Mouse (Mus musculus) retina, postnatal 7 days (tissue): Measurements from ENCODE around the gene Trip4.

Source experiments
- DNase-seq: peaks from one replicate; pipeline ENCODE4 v3.0.0-alpha.2; 2012; ENCODE audit warnings: low read depth, low spot score

The Trip4 gene

GRCm38 (mm10) chr9:65834628-65835354 lies 73.8 kb downstream of the Trip4 start:
- DNase-seq: no peak

- no peak for DNase-seq
Measured at GRCm38 (mm10) chr9:65833640-65834039, 75.0 kb downstream of the Trip4 start.

GRCm38 (mm10) chr9:65833230-65833629 lies 75.4 kb downstream of the Trip4 start:
- DNase-seq: no peak

GRCm38 (mm10) chr9:65832041-65832440 lies 76.6 kb downstream of the Trip4 start:
- DNase-seq: no peak

DNA sequence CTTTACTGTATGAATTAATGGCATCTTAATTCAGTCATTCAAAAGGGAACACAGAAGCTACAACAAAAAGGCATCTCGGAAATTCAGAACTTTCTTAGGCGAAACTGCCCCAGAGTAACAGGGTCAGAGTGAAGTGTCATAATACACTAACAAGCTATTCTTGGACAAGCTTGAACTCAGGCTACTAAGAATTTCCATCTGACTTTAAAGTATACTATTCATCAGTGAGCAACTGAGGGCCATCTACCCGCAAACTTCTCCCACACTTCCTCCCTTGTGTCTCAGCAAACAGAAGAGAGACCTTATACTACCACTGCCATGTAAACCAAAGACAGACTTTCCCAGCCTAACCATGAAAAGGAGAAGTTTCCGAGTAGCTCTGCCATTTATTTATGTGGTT lies 77.4 kb downstream of the Trip4 start:
- no peak for DNase-seq

DNA sequence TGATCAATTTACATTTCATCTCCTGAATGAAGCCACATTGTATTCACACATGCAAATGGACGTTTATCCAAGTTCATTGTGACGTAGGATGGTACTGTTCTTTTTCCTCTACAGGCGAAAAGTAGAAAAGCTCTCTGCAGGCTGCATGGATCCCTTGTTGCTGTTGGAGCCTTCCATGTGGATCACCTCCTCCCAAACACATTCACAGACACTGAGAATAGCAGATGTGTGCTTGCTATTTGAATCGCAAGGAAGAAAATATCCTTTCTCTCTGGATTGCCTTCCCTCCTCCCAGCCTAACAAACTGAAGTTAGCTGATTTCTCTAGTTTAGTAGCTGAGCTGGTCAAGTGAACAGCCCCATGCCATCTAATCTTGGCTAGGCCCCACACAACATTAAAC lies 78.3 kb downstream of the Trip4 start:
- no peak for DNase-seq

- DNase-seq: no peak
Measured at GRCm38 (mm10) chr9:65829410-65829809, 79.2 kb downstream of the Trip4 start.

GRCm38 (mm10) chr9:65828511-65828910 lies 80.1 kb downstream of the Trip4 start:
- no peak for DNase-seq

GRCm38 (mm10) chr9:65828016-65828403 lies 80.6 kb downstream of the Trip4 start:
- DNase-seq: no peak

DNA sequence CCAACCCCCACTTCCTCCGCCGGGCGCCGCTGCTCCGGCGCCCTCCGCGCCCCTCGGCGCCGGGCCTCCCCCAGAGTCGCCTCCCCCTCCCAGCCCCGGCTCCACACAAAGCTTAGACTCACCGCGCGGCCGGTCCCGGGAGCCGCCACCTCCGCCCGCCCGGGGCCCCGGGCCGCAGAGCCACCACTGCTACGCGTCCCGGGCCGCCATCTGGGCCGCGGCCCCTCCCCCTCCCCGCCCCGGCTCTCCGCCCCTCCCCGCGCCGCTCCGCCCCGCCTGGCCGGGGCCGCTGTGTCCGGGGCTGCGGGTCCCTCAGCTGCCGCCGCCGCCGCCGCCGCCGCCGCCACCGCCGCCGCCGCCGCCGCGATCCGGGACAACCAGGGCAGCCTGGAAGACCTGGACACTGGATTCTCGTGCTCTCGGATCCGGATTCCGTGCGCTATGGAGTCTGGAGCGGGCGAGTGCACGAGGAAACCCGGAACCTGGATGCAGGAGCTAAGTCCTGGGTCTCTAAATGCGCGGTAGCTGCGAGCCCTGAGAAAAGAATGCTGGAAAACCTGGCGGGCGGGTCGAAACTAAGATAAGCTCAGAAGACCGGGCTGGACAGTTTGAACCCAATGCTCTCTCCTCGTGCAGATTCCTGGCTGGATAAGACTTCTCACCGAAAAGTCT lies 81.1 kb downstream of the Trip4 start, which contains the start of gene Zfp609:
Gene Zfp609 (minus strand): TSS at position 221 of the 672 bp plus-strand sequence.
- peak; percentile 97 for DNase-seq

DNA sequence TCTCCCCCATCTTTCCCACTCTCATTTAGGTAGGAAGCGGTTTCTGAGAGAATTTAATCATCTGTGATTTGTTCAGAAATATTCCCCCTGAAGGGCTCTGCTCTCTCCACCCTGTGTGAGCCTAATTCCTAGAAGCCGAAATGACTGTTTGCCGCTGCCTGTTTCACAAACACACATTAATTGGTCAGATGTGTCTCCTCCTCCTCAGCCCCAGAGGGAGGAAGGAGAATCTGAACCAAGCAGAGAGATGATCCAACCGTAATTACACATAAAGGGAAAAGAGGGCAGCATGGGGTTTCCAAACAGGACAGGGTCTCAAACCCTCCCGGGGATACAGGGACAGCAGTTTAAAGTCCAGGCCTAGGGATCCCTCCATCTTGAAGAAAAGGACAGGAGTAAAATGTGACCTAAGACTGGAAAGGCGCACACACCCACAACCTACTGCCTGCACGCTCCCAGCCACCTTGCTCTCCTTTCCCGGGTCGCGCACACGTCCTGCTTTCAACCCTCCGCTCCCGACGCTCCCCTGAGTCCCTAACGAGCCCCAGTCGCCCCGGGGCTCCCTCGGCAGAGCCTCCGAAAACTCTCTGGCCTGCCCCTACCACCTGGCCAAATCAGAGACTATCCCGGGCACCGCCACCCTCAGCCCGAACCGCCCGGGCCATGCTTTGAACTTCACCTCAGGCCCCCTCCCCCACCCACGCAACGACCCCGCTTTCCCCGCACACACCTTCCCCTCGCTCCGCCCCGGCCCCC lies 81.8 kb downstream of the Trip4 start:
- no peak for DNase-seq

DNA sequence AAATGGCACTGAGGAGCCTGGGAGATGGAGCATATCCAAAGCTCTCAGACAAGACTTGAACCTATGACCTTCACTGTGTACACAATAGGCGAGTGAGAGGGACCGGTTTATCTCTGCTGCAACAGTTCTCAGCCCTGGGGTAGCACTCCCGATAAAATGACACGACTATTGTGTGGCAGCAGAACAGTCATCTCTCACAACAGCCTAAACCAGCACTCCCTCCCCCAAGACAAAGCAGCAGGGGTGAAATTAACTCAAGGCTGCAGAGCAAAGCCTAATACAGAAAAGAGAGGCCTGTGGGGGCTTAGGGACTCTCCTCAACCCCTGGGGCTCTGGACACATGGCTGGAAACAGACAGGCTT lies 82.4 kb downstream of the Trip4 start:
- no peak for DNase-seq

- DNase-seq: no peak
Measured at GRCm38 (mm10) chr9:65823716-65824462, 84.7 kb downstream of the Trip4 start.

DNA sequence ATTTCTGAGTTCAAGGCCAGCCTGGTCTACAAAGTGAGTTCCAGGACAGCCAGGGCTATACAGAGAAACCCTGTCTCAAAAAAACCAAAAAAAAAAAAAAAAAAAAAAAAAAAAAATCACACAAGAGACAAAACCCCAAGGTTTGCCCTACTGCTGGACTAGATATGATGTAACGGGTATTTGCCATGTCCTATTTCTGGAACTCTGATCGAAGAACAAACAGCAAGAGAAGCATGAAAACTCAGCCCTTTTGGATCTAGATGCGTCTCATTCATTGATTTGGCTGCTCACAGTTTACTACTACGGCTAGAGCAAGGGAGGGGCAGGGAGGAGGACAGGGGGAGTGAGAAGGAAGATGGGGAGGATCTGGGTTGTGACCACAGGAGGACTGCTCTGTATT lies 86.6 kb downstream of the Trip4 start:
- DNase-seq: no peak

DNA sequence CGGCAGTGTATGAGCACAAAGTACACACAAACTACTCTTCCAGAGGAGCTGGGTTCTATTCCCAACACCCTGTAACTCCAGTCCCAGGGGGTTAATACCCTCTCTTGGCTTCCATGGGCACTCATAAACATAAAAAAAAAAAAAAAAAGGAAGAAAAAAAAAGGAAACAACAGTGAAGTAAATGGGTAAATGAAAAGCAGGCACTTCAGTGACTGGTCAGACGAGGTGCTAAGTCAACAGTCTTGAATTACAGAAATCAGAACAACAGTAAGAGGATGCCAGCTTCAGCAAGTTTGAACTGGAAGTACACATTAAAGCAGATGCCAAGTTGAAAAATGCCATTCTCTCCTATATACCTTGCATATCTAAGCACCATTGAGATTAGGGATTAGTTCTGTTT lies 88.3 kb downstream of the Trip4 start:
- no peak for DNase-seq

- DNase-seq: no peak
Measured at GRCm38 (mm10) chr9:65818402-65818801, 90.2 kb downstream of the Trip4 start.

DNA sequence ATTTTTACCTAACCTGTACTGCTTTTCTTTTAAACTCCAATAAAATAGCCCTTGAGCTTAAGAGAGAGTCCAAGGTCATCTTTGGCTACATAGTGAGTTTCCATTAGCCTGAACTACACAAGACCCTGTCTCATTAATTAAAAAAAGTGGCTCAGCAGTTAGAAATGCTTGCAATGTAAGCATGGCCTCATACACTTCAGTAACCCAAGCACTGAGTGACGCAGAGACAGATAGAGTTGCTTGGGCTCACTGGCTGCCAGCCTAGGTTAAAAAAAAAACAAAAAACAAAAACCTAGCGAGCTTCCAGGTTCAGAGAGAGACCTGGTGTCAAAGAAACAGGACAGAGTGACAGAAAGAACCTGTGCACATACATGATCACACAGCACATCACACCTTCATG lies 95.8 kb downstream of the Trip4 start:
- no peak for DNase-seq

DNA sequence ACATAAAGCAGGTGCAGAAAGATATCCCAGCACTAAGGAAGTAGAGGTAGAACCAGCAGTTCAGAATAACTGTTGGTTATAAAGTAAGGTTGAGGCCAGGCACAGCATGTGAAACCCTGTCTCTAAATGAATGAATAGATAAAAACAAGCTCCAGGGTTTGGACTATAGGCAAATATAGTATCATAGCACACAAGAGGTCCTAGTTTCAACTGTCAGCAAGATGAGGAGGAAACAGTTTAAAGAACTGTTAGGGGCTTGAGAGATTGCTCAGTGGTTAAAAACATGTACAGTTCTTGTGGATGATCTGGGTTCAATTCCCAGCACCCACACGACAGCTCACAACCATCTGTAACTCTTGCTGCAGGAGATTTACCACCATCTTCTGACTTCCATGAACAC lies 96.8 kb downstream of the Trip4 start:
- DNase-seq: no peak

DNA sequence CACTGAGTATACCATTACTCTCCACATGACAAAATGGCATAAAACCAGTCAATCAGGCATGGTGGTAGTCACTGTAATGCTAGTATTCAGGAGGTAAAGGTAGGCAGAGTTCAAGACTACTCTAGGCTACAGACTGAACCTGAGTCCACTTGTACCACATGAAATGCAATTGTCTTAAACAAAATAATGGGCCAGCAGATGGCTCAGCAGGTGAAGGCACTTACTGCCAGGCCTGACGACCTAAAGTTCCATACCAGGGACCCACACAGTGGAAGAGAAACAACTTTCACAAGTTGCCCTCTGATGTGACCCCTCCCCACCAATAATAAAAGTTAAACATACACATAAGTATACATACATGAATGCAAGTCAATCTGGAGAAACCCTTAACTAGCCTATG lies 100.8 kb downstream of the Trip4 start:
- no peak for DNase-seq

- DNase-seq: no peak
Measured at GRCm38 (mm10) chr9:65807251-65807650, 101.3 kb downstream of the Trip4 start.

DNA sequence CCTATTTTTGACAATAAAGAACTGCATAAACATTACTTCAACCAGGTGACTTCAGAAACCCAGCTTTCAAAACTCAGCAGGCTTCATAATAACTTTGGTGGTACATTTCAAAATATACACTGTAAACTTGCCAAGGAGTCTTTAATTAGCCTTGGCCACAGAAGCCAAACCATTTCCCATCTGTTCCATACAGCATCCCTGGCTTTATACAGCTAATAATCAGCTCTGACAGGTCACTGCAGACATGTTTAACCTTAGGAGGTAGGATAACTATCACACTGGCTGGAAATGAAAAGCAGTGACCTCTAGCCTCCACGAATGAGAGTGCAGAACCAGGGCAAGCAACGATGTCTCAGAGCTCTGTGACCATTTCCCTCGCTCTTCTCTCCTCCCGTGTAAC lies 108.8 kb downstream of the Trip4 start:
- DNase-seq: no peak

DNA sequence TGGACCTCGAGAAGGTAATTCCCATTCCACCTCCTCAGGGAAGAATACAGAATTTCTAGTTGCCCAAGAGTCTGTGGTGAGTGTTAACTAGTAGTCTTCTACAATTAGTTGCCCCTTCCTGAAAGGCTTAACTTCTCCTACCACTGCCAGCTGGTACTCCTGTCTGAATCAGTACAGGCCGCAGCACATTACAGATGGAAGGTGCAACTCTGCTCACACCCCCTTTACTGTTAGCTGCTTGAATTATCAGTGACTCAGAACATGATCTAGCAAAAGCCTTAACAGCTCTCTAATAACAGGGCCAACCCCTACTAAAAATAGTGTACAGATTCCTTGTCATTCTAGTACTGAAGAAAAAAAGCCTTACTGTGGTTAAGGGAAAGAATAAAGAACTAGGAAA lies 112.9 kb downstream of the Trip4 start:
- DNase-seq: no peak
